Mouse (Mus musculus) liver, embryonic 14.5 days (tissue): ENCODE measurements around the gene Klhl22.

Source experiments
- CTCF ChIP-seq: IDR thresholded peaks from 2 replicates; pipeline ENCODE4 v1.5.1; 2016; ENCODE audit warnings: antibody characterized with exemption, low read depth, control low read depth
- EP300 ChIP-seq: IDR thresholded peaks from 2 replicates; pipeline ENCODE4 v1.6.1; 2016; ENCODE audit warnings: antibody characterized with exemption, low read depth

DNA sequence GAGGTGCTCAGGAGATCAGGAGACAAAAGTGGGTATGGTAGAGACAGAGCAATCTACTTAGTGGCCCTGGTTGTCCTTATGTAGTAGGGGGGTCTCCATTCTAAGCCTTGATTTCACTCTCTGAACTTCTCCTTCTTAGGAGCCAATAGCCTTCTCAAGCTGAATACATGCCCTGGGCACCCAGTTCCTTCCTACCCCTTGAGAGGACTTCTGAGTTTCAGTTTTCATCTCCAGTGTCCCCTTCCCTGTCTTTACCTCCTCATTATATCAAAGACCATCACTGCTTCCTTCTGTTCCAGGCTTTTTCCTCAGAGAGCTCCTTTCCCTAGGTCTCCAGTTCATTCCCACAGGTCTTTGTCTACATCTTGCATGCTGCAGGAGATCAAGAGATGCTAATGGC, 37.1 kb downstream of the Klhl22 start:
- no peak for TF ChIP-seq CTCF
- no peak for TF ChIP-seq EP300
